Mouse (Mus musculus) lung, postnatal 14 days (tissue): ENCODE data around the gene Gm27021.

Experiments used
- DNase-seq: peaks from one replicate; pipeline ENCODE4 v3.0.0; 2021

Gm27021 gene

GRCm38 (mm10) chr8:120667561-120668373 lies at the start of gene Gm27021, which contains the start of gene Cox4i1:
Gene Gm27021 (minus strand): TSS chr8:120668079.
Gene Cox4i1 (plus strand): TSS chr8:120668222.
- peak; percentile 94 for DNase-seq

- DNase-seq: no peak
Measured at GRCm38 (mm10) chr8:120715996-120716680, 48.3 kb upstream of the Gm27021 start.

GRCm38 (mm10) chr8:120715200-120715599 lies 47.3 kb upstream of the Gm27021 start:
- no peak for DNase-seq

GRCm38 (mm10) chr8:120709176-120709575 lies 41.3 kb upstream of the Gm27021 start:
- no peak for DNase-seq

- no peak for DNase-seq
Measured at GRCm38 (mm10) chr8:120706193-120706592, 38.3 kb upstream of the Gm27021 start.

GRCm38 (mm10) chr8:120705163-120705562 lies 37.3 kb upstream of the Gm27021 start:
- no peak for DNase-seq

- DNase-seq: peak; percentile 47
Measured at GRCm38 (mm10) chr8:120704203-120704602, 36.3 kb upstream of the Gm27021 start.

- DNase-seq: no peak
Measured at GRCm38 (mm10) chr8:120701758-120702465, 34.0 kb upstream of the Gm27021 start.

- no peak for DNase-seq
Measured at GRCm38 (mm10) chr8:120700053-120700452, 32.2 kb upstream of the Gm27021 start.

- DNase-seq: no peak
Measured at GRCm38 (mm10) chr8:120699565-120699964, 31.7 kb upstream of the Gm27021 start.

GRCm38 (mm10) chr8:120699079-120699478 lies 31.2 kb upstream of the Gm27021 start:
- DNase-seq: no peak

GRCm38 (mm10) chr8:120698426-120698825 lies 30.5 kb upstream of the Gm27021 start:
- peak; percentile 26 for DNase-seq

- peak; percentile 33 for DNase-seq
Measured at GRCm38 (mm10) chr8:120697979-120698272, 30.0 kb upstream of the Gm27021 start.

GRCm38 (mm10) chr8:120697154-120697978 lies 29.5 kb upstream of the Gm27021 start:
- peak; percentile 68 for DNase-seq

- DNase-seq: peak; percentile 36
Measured at GRCm38 (mm10) chr8:120696401-120697153, 28.7 kb upstream of the Gm27021 start.

- DNase-seq: peak; percentile 60
Measured at GRCm38 (mm10) chr8:120693861-120694493, 26.1 kb upstream of the Gm27021 start.

- DNase-seq: no peak
Measured at GRCm38 (mm10) chr8:120692934-120693333, 25.1 kb upstream of the Gm27021 start.

- DNase-seq: no peak
Measured at GRCm38 (mm10) chr8:120688511-120688910, 20.6 kb upstream of the Gm27021 start.

GRCm38 (mm10) chr8:120687786-120688185 lies 19.9 kb upstream of the Gm27021 start:
- peak; percentile 33 for DNase-seq

- DNase-seq: no peak
Measured at GRCm38 (mm10) chr8:120686576-120686975, 18.7 kb upstream of the Gm27021 start.

GRCm38 (mm10) chr8:120686051-120686450 lies 18.2 kb upstream of the Gm27021 start:
- peak; percentile 38 for DNase-seq
